Mouse (Mus musculus): Measurements from ENCODE around the gene Cd3e.

GRCm38 (mm10) chr9:45008342-45008741 is 1.1 kb downstream of the Cd3e start:
- TF ChIP-seq CTCF (IDR thresholded peaks at IDR 0.05; ENCODE audit: low read depth, low read length) (no peak), POLR2A (IDR thresholded peaks at IDR 0.05; ENCODE audit: extremely low read depth, insufficient read depth, low read length) (no peak)

All from liver, adult 2 months (tissue).